Mouse (Mus musculus): ENCODE measurements around the gene Gm49336. TPM values are rescaled to one million over a fixed set of nuclear protein-coding genes. Genes with fewer than 3 reads are reported as not detected.

Gene Gm49336
- polyA plus RNA-seq, 1 experiment from 2014 or later = 70.0 TPM

MicroRNAs within 50 kb of the gene (microRNA counts, 519-probe panel; counts per million panel counts)
- not detected for microRNA mmu-miR-719

Small RNA genes within 50 kb of the gene (microRNA-seq; reads per million reads assigned to microRNA genes)
- gene Mir719 (ENCODE audit: borderline number of aligned reads) = not detected

Other genes starting within 250 kb of the Gm49336 start
- gene Atp8a2, start 54.3 kb downstream of the Gm49336 start, polyA plus RNA-seq (2014; fragmentation: Nextera tagmentation; extraction: Ambion mirVana) = 2.2 and 2.4 TPM in 2 replicates
- gene Nupl1, start 76 bp downstream of the Gm49336 start, polyA plus RNA-seq (2014; fragmentation: Nextera tagmentation; extraction: Ambion mirVana) = not detected in 2 replicates
- gene Mtmr6, start 13.7 kb upstream of the Gm49336 start, polyA plus RNA-seq (2014; fragmentation: Nextera tagmentation; extraction: Ambion mirVana) = 24.5 and 25.0 TPM in 2 replicates
- gene Amer2, start 121.8 kb upstream of the Gm49336 start, polyA plus RNA-seq (2014; fragmentation: Nextera tagmentation; extraction: Ambion mirVana) = 0.43 and 0.55 TPM in 2 replicates